Mouse (Mus musculus): ENCODE results near the gene Fam168b. TPM values are rescaled to one million over a fixed set of nuclear protein-coding genes. Genes with fewer than 3 reads are reported as not detected.
A peak's percentile ranks its signal among the peaks of the same experiment; 100 is the strongest.

The Fam168b gene
- polyA plus RNA-seq, 1 experiment from 2014 or later: 62.4 TPM

DNA sequence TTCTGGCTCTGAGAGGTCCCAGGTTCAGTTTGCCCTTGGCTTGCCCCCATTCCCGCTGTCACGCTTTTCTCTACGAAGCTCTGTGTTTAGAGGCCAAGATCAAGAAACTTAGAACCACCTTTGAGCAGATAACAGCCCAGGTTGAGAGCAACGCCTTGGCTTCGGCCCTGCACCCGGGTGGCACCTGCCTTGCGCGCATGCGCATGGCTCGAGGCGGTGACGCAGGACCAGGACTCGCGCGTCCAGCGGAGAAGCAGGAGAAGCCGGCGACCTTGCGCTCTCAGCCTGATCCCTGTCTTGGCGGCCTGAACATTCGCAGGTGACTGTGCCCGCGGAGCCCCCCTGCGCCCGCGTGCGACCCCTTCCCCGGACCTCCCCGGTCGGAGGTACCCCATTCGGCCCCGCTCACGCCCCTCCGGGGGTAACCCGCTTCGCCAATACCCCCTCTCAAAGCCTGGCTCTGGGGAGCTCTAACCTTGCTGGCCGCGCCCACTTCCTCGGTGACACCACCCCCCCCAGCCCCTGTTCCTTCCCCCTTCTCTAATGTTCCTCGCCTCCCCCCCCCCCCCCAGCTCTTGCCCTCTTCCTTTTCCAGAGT, 7.0 kb upstream of the Fam168b start, which contains the start of gene Plekhb2:
Gene Plekhb2 (plus strand): TSS at position 232 of the 598 bp plus-strand sequence.
- peak; percentile 82 for ATAC-seq (ENCODE audit: insufficient read depth, low FRiP score, low read depth)
- Histone ChIP-seq H3K9ac (peak within 1 kb of the TSS; percentile 65), H3K9me3 (no peaks in the 10 kb centered on the region), H3K4me1 (no peaks in the 10 kb centered on the region), H3K27ac (peak within 1 kb of the TSS; percentile 61; the same call in 1 of the 2 replicates), H3K36me3 (no peaks in the 10 kb centered on the region), H3K4me2 (peak within 1 kb of the TSS; percentile 90), H3K4me3 (replicated peaks) (peak within 1 kb of the TSS; percentile 69), H3K27me3 (replicated peaks) (no peaks in the 10 kb centered on the region)
- under 1% methylated on average over 36 of the region's 40 CpGs for WGBS

GRCm38 (mm10) chr1:34847070-34847469, 4.2 kb upstream of the Fam168b start:
- no peaks in the 10 kb centered on the region for H3K4me1 ChIP-seq
- ATAC-seq (ENCODE audit: insufficient read depth, low FRiP score, low read depth): no peak
- WGBS: 80% methylated on average over 3 of the region's 3 CpGs
- no peak overlapping the region for H3K9ac ChIP-seq
- no peaks in the 10 kb centered on the region for H3K9me3 ChIP-seq
- no peak overlapping the region for H3K4me2 ChIP-seq
- H3K27me3 ChIP-seq (replicated peaks): no peaks in the 10 kb centered on the region
- H3K27ac ChIP-seq: no peak overlapping the region
- H3K4me3 ChIP-seq (replicated peaks): no peak overlapping the region
- H3K36me3 ChIP-seq: no peaks in the 10 kb centered on the region

DNA sequence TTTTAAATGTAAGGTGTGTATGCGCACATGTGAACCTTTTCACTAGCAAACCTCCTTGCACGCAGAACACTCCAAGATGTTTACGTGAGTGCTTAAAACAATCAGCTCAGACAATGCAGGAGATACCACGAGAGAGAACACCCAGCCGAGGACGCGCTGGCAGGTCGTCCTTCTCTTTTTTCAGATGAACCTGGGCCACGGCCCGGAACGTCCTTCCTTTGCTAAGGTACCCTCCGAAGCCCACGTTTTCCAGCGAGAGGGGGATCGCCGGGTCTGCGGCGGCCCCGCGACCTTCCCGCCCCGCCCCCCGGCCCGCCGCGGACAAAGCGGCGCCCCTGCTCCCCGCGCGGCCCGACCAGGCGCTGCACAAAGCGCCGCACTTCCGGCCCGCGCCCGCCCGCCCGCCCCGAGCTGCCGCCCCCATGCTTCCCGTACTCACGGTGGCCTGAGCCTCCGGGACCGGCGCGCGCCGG, 440 bp downstream of the Fam168b start:
- Histone ChIP-seq H3K4me2 (peak overlapping the region; percentile 63), H3K9me3 (no peaks in the 10 kb centered on the region), H3K27me3 (replicated peaks) (no peaks in the 10 kb centered on the region), H3K36me3 (no peaks in the 10 kb centered on the region), H3K4me1 (peaks cover 24% of the 10 kb centered on the region), H3K4me3 (replicated peaks) (peak overlapping the region; percentile 85), H3K27ac (peak overlapping the region; percentile 98), H3K9ac (peak overlapping the region; percentile 89)
- WGBS: under 1% methylated on average over 24 of the region's 51 CpGs
- peak; percentile 82 for ATAC-seq (ENCODE audit: insufficient read depth, low FRiP score, low read depth)

- Histone ChIP-seq H3K27me3 (replicated peaks) (no peaks in the 10 kb centered on the region), H3K9ac (peak overlapping the region; percentile 89; the same call in 1 of the 2 replicates), H3K9me3 (no peaks in the 10 kb centered on the region), H3K4me1 (peaks cover 24% of the 10 kb centered on the region), H3K27ac (peak overlapping the region; percentile 98), H3K4me3 (replicated peaks) (peak overlapping the region; percentile 85), H3K4me2 (peak overlapping the region; percentile 63), H3K36me3 (no peaks in the 10 kb centered on the region)
- no peak for ATAC-seq (ENCODE audit: insufficient read depth, low FRiP score, low read depth)
- WGBS: under 1% methylated on average over 12 of the region's 12 CpGs
These were observed 1.0 kb downstream of the Fam168b start for GRCm38 (mm10) chr1:34841709-34842388.

GRCm38 (mm10) chr1:34839241-34839640, 3.6 kb downstream of the Fam168b start:
- no peak for ATAC-seq (ENCODE audit: insufficient read depth, low FRiP score, low read depth)
- no peak overlapping the region for H3K4me3 ChIP-seq (replicated peaks)
- H3K36me3 ChIP-seq: no peaks in the 10 kb centered on the region
- H3K27me3 ChIP-seq (replicated peaks): no peaks in the 10 kb centered on the region
- no peak overlapping the region for H3K4me2 ChIP-seq
- H3K27ac ChIP-seq: no peak overlapping the region
- peaks cover 24% of the 10 kb centered on the region for H3K4me1 ChIP-seq
- 55% methylated on average over 12 of the region's 12 CpGs for WGBS
- H3K9me3 ChIP-seq: no peaks in the 10 kb centered on the region
- H3K9ac ChIP-seq: no peak overlapping the region

DNA sequence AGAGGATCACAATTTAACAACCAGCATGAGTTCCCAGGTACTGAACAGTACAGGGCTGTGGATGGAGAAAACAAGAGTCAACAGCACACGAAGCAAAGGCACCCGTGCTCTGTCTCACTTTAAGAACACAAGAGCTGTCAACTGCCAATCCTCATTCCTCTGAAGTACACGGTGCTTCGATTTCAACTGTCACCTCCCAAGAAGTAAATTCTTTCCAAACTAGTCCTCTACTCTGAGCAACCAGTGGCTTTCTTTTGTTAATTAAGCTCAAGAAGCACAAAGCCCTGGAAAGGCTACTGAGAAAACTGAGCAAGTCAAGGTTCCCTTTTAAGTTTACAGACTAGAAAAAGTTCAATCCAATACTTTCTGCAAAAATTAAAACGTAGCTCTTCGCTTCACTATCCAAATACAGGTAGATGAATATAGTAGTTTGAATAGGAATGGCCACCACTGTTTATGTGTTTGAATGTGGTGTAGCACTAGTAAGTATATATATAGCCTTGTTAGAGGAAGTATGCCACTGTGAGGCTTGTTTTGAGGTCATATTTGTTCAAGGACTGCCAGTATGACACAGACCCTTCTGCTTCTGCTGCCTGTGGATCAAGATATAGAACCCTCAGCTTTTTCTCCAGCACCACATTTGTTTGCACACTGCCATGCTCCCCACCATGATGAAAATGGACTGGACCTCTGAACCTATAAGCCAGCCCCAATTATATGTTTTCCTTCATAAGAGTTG, 4.7 kb downstream of the Fam168b start:
- no peak overlapping the region for H3K27ac ChIP-seq
- H3K9ac ChIP-seq: no peak overlapping the region
- H3K4me2 ChIP-seq: no peak overlapping the region
- H3K36me3 ChIP-seq: no peaks in the 10 kb centered on the region
- peaks cover 24% of the 10 kb centered on the region for H3K4me1 ChIP-seq
- no peaks in the 10 kb centered on the region for H3K27me3 ChIP-seq (replicated peaks)
- H3K9me3 ChIP-seq: no peaks in the 10 kb centered on the region
- H3K4me3 ChIP-seq (replicated peaks): no peak overlapping the region
- WGBS: 63% methylated on average over 6 of the region's 6 CpGs
- no peak for ATAC-seq (ENCODE audit: insufficient read depth, low FRiP score, low read depth)

DNA sequence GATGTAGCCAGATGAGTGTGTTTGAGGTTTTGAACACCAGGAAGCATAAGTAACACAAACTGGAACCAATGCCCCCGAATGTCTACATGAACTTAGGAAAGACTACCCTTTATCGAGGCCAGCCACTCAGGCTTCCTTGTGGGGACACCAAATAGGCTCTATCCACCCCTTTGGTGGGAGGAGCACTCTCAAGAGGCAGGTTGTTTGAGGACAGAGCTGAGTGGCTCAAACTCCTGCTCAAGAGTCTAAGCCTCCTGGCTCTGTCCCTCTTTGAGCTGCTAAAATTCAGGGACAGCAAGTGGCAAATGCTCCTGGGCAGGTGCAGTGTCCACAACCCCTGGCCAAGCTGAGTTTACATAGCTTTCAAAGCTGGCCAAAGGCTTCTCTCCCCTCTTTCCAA, 8.0 kb downstream of the Fam168b start:
- H3K9ac ChIP-seq: no peak overlapping the region
- no peak overlapping the region for H3K4me2 ChIP-seq
- H3K4me1 ChIP-seq: peaks cover 15% of the 10 kb centered on the region; the same call in 1 of the 2 replicates
- H3K27me3 ChIP-seq (replicated peaks): no peaks in the 10 kb centered on the region
- no peak overlapping the region for H3K27ac ChIP-seq
- no peaks in the 10 kb centered on the region for H3K9me3 ChIP-seq
- ATAC-seq (ENCODE audit: insufficient read depth, low FRiP score, low read depth): no peak
- 87% methylated on average over 2 of the region's 2 CpGs for WGBS
- H3K36me3 ChIP-seq: no peaks in the 10 kb centered on the region
- H3K4me3 ChIP-seq (replicated peaks): no peak overlapping the region

- ATAC-seq (ENCODE audit: insufficient read depth, low FRiP score, low read depth): no peak
- Histone ChIP-seq H3K4me1 (no peaks in the 10 kb centered on the region), H3K27ac (no peak overlapping the region), H3K36me3 (peaks cover 5% of the 10 kb centered on the region; the same call in 1 of the 2 replicates), H3K4me3 (replicated peaks) (no peak overlapping the region), H3K27me3 (replicated peaks) (no peaks in the 10 kb centered on the region), H3K9me3 (no peaks in the 10 kb centered on the region), H3K4me2 (no peak overlapping the region), H3K9ac (no peak overlapping the region)
- WGBS: 63% methylated on average over 1 of the region's 1 CpGs
These were observed 11.5 kb downstream of the Fam168b start for GRCm38 (mm10) chr1:34831381-34831780.

DNA sequence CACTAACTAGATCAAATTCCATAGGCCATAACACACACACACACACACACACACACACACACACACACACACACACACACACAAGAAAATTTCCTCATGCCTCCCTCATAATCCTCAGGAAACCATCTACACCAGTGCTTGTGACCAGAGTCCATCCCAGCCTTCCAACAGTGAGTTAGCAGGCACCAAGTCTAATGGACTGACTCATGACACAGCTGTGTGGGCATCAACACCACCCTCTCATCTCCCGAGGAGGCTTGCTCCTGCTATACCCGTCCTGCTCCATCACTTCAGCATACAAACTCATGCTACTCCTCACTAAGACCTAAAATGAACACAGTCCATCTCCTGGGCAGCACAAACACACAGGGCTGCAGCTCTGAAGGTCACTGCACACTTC, 11.9 kb downstream of the Fam168b start:
- no peak for ATAC-seq (ENCODE audit: insufficient read depth, low FRiP score, low read depth)
- 81% methylated on average over 2 of the region's 2 CpGs for WGBS
- Histone ChIP-seq H3K36me3 (peaks cover 5% of the 10 kb centered on the region; the same call in 1 of the 2 replicates), H3K9me3 (no peaks in the 10 kb centered on the region), H3K27ac (no peak overlapping the region), H3K27me3 (replicated peaks) (no peaks in the 10 kb centered on the region), H3K9ac (no peak overlapping the region), H3K4me1 (no peaks in the 10 kb centered on the region), H3K4me3 (replicated peaks) (no peak overlapping the region), H3K4me2 (no peak overlapping the region)

- WGBS: 85% methylated on average over 5 of the region's 5 CpGs
- no peak overlapping the region for H3K27ac ChIP-seq
- no peak overlapping the region for H3K9ac ChIP-seq
- H3K27me3 ChIP-seq (replicated peaks): no peaks in the 10 kb centered on the region
- H3K4me2 ChIP-seq: no peak overlapping the region
- no peak overlapping the region for H3K4me3 ChIP-seq (replicated peaks)
- no peaks in the 10 kb centered on the region for H3K9me3 ChIP-seq
- ATAC-seq (ENCODE audit: insufficient read depth, low FRiP score, low read depth): no peak
- H3K4me1 ChIP-seq: no peaks in the 10 kb centered on the region
- H3K36me3 ChIP-seq: peaks cover 10% of the 10 kb centered on the region
These were observed 14.2 kb downstream of the Fam168b start for GRCm38 (mm10) chr1:34828528-34829294.

- H3K4me3 ChIP-seq (replicated peaks): no peak overlapping the region
- H3K27me3 ChIP-seq (replicated peaks): no peaks in the 10 kb centered on the region
- H3K9me3 ChIP-seq: no peaks in the 10 kb centered on the region
- H3K9ac ChIP-seq: no peak overlapping the region
- peaks cover 18% of the 10 kb centered on the region for H3K36me3 ChIP-seq
- WGBS: 75% methylated on average over 7 of the region's 7 CpGs
- ATAC-seq (ENCODE audit: insufficient read depth, low FRiP score, low read depth): no peak
- no peak overlapping the region for H3K4me2 ChIP-seq
- no peaks in the 10 kb centered on the region for H3K4me1 ChIP-seq
- H3K27ac ChIP-seq: no peak overlapping the region
These were observed 15.0 kb downstream of the Fam168b start for GRCm38 (mm10) chr1:34827900-34828299.
